Mouse (Mus musculus): ENCODE measurements at regions not wholly inside any gene's neighbourhood (a gene's known extent, or its start where the extent isn't known, plus 50 kb on each side); places are given as distances from the start of the nearest gene placed in this dataset.
"Not testable (repeated sequence)": the region's sequence is repeated elsewhere in the genome, so short reads cannot be mapped to it uniquely, and the experiment has no call there.

- no peak for DNase-seq (ENCODE audit: low spot score)
Measured at GRCm38 (mm10) chr13:99128979-99129378, 55.6 kb upstream of the Zfp366 start.

DNA sequence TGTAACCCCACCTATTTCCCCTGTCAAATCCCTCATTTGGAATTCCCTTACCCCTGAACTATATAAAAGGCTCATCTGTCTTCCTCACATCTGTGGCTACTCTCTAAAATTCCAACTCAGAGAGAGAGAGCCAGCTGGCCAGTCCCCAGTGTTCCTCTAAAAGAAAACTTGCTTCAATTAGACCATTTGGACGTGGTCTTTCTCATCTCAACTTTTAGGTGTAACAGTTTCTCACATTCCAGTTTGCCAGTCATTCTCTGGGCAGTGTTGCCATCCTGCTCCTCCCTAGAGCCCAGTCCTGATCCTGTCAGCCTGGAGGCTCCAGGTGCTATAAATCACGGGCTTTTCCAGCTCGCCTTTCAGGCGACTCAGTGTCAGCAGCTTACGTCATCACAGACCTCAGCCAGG, 56.3 kb upstream of the Zfp366 start:
- DNase-seq (ENCODE audit: low spot score): no peak

DNA sequence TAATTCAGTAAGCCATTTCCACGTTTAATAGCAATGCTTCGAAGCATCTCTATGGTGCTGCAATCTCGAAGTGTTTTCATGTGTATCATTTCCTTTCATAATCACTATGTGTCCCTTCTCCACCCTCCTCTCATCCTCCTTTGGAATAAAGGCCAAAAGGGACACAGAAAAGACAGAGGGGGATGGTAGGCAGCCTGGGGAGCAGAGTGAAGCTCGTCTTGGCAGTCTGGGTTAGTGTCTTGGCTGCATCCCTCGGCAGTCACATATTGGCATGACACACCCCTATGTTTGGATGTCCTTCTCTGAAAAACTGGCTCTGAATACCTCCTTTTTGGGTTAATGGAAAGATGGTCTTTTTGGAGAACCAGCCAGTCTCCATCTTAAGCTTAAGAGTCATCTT, 56.9 kb upstream of the Zfp366 start:
- no peak for DNase-seq (ENCODE audit: low spot score)

GRCm38 (mm10) chr13:99126971-99127370, 57.7 kb upstream of the Zfp366 start:
- DNase-seq (ENCODE audit: low spot score): not testable (repeated sequence)

- no peak for DNase-seq (ENCODE audit: low spot score)
Measured at GRCm38 (mm10) chr13:99126538-99126937, 58.1 kb upstream of the Zfp366 start.

GRCm38 (mm10) chr13:99125946-99126345, 58.7 kb upstream of the Zfp366 start:
- DNase-seq (ENCODE audit: low spot score): no peak

DNA sequence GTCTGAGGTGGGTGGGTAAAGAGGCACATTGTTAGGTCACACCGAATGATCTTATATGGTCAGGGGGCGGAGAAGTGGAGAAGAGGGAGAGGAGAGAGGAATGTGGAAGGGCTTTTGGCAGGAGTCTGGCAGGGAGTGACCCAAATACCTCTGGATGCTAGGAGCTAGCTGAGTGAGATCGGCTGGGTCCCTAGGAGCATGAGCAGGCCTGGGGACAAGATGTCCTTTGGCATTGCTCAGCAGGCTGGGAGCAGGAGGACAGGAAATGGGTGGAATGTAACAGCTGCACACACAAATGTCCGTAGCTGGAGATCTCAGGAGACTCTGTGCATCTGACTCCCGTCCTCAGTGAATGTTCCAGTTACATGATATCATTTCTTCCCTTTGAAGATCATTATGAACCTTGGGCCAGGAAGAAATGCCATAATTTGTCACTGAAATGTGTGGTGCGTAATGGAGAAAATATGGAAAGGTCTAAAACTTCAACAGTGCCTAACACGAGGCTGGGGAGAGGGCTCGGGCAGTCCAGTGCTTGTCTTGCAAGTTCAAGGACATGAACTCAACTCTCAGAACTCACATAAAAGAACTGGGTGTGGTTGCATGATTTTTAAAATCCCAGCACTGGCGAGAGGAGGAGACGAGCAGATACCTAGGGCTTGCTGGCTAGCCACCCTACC, 59.6 kb upstream of the Zfp366 start:
- no peak for DNase-seq (ENCODE audit: low spot score)

DNA sequence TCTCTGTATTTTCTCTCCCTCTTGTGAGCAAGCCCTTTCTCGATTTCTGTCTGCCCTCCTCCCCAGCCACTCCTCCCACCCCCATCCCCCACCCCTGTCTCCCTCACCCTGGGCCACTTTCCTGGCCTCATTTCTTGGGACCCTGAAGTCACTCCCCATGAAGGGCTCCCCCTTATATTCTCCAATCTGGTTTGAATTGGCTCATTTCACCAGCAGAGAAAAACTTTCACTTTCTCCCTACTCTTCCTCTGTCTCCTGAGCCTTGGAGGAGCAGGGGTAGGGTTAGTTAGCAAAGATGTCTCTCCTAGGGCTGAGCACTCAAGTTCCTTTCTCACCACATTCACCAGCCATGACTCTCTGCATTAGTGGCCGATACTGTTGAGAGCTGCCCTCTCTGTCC, 60.5 kb upstream of the Zfp366 start:
- no peak for DNase-seq (ENCODE audit: low spot score)

GRCm38 (mm10) chr13:99123476-99124140, 61.0 kb upstream of the Zfp366 start:
- DNase-seq (ENCODE audit: low spot score): no peak

DNA sequence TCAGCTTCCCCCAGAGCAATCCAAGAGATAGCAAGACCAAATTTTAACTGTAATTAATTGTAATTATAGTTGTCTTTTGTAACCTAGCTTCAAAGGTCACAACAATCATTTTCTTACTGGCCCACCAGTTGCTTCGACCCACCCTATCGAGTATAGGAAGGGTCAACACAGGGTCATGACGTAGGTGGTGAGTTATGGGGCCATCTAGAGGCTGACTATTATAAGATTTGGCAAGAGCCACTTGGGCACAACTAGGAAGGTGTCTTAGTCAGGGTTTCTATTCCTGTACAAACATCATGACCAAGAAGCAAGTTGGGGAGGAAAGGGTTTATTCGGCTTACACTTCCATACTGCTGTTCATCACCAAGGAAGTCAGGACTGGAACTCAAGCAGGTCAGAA, 62.1 kb upstream of the Zfp366 start:
- DNase-seq (ENCODE audit: low spot score): not testable (repeated sequence)

DNA sequence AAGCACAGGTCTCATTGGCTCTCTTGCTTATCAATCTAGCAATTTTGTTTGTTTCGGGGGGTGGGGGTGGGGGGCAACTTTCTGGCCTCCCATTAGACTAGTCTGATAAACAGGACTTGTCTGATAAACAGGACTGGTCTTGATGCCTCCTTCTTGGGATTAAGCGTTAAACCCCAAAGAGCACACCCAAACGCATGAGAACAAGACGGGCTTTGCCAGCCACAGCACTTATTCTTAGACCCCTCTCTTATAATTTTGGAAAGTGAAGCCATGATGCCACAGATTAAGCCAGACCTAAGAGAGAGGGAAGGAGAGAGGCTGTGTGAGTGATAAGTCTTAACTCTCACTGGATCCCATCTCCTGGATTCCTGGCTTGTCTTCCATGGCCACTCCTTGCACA, 63.5 kb upstream of the Zfp366 start:
- no peak for DNase-seq (ENCODE audit: low spot score)

DNA sequence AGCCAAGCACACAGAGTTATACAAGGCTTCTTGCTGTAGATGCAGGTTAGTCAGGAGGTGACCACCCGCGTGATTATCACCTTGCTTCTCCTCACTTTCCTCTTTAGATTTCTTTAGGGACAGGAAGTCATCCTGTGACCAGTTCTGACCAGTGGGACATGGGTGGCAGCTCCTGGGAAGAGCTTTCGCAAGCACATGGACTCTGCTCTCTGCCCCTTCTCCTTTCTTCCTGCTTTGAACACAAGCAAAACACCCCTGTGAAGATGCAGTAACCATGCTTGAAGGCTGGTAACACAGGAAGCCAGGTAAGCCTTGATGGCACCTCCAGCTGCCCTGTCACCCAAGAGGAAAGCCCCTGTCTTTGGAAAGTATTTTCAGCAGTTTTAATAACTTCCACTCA, 64.7 kb upstream of the Zfp366 start:
- no peak for DNase-seq (ENCODE audit: low spot score)

DNA sequence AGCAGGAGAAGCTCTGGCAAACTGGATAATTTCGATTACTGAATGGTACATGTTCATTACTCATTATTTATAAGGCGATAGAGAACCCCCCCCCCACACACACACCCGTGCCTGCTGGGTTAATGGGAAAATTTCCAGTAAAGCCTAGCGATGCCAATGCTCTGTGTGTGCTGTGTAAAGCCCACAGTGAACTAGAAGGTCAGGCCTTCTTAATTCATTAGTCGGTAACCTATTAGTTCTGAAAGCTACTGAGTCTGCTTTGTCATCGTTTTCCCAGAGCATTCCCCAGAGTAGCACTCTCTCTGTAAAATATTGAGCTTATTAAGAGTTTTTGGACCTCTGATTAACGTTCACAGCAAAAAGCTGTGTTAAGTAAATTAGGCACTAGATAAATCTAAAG, 65.7 kb upstream of the Zfp366 start:
- DNase-seq (ENCODE audit: low spot score): no peak

DNA sequence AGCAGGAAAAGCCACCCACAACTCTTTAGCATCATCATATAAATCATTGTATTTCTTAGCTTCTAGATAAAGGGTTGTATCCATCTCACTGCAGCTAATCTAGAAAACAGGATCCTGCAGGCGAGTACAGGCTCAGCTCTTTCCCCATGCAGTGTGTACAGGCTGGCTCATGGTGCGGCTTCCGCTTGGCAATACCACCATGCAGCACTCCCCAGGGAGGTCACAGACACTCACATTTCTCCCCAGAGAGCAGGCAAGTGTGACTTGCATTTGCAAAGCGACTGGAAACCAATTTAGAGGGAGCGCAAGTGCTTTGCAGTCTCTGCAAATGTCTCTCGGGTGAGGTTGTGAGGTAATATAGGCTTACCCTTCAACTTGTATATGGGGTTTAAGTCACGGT, 69.1 kb upstream of the Zfp366 start:
- no peak for DNase-seq (ENCODE audit: low spot score)

DNA sequence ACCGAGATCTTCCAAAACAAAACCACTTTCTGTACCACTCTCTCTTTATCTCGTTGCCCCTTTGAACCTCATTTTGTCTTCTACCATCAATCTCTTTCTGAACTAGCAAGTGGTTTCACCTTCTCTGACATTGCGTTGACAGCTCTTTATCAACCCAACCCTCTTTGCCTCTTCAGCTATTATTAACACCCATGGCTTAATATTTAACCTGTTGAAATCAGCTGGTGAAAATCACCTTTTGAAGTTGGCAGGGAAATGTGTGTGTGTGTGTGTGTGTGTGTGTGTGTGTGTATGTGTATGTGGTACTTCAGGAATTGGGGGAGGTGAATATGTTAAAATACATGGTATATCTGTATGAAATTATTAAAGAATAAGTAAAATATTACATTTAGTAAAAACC, 70.1 kb upstream of the Zfp366 start:
- DNase-seq (ENCODE audit: low spot score): no peak

- no peak for DNase-seq (ENCODE audit: low spot score)
Measured at GRCm38 (mm10) chr13:99111736-99112386, 72.8 kb upstream of the Zfp366 start.

- no peak for DNase-seq (ENCODE audit: low spot score)
Measured at GRCm38 (mm10) chr13:99107983-99108382, 76.6 kb upstream of the Zfp366 start.

DNA sequence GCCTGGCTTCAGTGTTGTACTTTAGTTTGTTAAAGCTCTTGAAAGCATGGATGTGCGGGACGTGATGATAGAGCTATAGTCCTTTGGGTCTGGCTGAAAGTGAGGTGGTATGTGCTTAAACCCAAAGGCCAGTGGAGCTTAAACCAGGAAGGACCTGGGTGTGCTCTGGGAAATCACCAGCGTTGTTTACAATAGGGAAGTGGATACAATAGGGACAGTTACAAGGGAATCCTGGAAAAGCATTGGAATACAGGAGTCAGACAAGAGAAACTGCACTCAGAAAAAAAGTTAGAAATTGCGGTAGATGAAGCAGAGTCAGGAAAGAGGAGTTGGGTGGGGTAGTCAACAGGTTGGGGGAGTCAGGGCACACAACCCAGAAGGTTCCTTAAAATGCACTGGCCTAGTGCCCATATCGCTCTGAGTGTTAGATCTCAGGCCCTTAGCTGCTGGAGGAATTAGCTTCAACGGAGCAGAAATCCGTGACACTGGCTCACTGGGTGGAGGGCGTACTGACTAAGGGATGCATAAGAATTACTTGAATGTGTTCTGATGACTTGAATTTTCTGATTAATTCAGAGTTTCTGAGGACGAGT, 82.4 kb upstream of the Zfp366 start:
- no peak for DNase-seq (ENCODE audit: low spot score)

DNA sequence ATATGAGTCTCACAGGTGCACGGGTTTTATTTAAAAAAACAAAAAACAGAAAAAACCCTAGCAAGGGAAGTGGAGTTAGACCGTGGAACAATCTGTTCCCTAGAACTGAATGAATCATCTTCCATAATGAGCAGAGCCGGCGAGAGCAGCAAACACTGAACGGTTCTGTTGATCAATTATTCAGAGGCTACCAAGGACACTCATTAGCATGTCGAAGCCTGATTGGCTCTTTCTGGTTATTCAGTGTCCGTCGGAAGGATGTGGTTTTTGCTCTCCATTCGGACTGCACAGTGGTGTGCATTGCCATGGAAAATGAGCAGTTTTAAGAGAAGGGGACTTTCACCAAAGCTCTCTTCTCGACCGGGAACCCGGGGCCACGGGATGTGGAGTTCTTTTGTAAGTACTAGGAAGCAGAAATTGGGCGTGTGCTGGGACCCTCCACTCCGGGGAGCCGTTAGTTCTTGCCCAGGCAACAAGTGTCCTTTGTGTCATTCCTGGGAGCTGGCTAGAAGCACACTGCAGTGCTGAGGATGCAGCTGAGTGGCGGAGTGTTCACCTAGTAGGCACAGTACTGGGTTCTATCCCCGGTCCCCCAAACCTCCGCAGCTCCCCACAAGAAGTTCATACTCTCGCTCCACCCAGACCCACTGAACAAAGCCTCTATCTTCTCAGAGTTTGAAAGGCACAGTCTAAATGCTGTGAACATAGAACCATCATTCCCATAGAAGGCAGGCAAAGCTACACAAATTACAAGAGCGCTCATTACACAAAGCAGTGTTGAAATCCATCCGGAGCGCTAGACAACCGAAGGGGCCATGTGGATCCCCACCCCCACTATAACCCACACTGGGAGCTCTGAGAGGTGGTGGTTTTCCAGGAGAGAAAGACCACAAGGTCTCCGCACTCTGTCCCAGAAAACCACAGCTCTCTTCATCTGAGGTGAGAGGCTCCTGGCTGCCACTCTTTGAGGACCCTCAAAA, 83.9 kb upstream of the Zfp366 start:
- peak; percentile 63 for DNase-seq (ENCODE audit: low spot score)

DNA sequence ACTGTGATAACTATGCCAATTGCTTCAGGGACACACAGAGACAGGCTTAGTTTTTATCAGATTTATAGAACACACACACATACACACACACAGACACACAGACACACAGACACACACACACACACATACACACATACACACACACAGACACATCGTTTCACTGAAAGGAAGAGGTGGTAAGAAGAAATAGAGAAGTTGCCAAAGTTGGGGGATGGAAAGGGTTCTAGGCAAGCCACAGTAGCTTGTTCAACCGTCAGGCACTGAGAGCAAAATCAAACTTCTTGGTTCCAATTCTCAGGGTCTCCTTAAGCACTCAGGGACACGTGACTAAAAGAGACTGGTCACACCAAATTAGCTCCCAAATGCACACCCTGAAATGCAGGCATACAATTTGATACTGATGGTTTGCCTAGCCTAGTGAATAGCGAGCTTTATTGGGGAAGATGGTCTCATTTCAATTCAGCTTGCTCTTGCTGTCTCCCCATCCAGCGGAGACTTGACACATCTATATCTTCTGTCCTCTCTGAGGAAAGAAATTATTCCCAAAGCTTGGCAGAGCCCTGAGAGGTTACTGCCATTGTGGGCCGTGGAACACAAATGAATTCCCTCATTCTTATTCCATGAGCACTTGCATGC, 84.7 kb upstream of the Zfp366 start:
- no peak for DNase-seq (ENCODE audit: low spot score)

- no peak for DNase-seq (ENCODE audit: low spot score)
Measured at GRCm38 (mm10) chr13:99099226-99099625, 85.4 kb upstream of the Zfp366 start.

Measured in layer of hippocampus, adult 9-10 months (tissue).